Mouse (Mus musculus) ES-E14 (cell line): ENCODE data around the gene Agrn.

Source experiments
- ZC3H11A ChIP-seq: IDR thresholded peaks from 2 replicates; pipeline ENCODE4 v1.6.1; 2012; ENCODE audit warnings: low read depth, mild to moderate bottlenecking, inconsistent platforms, low read length, borderline replicate concordance
- ZNF384 ChIP-seq: IDR thresholded peaks from 2 replicates; pipeline ENCODE4 v1.6.1; 2012; ENCODE audit warnings: low read depth, low read length, inconsistent platforms

DNA sequence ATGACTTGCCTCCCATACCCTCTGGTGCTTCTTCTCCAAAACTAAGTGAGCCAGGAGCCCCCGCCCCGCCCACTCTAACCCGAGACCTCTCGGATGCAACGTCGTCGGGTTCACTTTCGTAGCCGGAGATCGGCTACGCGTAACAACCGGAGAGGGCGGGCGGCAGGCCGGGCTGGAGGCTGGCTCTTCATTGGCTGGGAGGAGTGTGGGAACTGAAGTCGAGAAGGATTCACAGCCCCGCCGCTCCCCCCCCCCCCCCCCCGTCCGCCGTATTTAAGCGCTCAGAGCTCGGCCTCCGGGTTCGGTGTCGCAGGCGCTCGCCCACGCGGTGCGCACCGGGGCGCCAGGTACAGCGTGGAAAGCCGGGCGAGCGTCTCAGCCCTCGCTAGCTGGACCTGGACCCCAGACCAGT lies 5.7 kb upstream of the Agrn start, which contains the start of gene AW011738:
- TF ChIP-seq ZNF384 = no peak
- TF ChIP-seq ZC3H11A = no peak
